Mouse (Mus musculus) skeletal muscle tissue, adult 2 months (tissue): ENCODE data around the gene Prkar2b.

Experiments
- DNase-seq: peaks from one replicate; pipeline ENCODE4 v3.0.0-alpha.2; 2012; ENCODE audit warnings: low read depth, low spot score

The Prkar2b gene

DNA sequence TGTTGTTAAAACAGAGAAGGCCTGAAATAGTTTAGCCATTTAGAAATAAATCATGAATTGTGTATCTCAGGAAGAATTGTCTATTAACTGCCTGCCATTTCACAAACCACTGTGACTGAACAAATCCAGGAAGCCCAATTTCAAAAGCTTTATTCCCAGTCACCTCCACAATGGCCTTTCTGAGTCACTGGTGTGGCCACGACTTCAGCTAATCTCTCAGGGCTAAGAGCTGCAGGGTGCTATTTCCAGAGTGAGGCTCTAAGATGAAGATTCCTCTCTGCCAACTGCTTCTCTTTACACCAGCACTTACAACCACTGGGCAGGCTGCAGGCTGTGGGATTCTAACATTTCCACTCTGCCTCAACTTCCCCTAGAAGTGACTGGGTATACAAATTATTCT is 92.0 kb downstream of the Prkar2b start:
- no peak for DNase-seq

DNA sequence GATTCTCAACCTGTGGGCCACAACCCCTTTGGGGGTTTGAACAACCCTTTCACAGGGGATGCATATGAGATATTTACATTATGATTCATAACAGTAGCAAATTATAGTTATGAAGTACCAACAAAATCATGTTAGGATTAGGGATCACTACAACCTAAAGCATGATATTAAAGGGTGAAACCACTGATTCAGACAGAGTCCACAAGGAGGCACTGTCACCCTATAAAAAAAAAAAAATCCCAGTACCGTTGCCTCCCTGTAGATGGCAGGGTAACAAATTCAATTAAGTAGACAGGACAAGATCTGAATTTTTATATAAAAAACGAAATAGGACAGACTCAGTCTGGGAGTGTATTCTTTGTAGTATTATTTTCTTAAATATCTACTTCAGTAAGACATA is 93.6 kb downstream of the Prkar2b start:
- DNase-seq = peak; percentile 39

- no peak for DNase-seq
Measured at GRCm38 (mm10) chr12:31966405-31966804, 94.7 kb downstream of the Prkar2b start.

- DNase-seq = no peak
Measured at GRCm38 (mm10) chr12:31965517-31966212, 95.4 kb downstream of the Prkar2b start.

DNA sequence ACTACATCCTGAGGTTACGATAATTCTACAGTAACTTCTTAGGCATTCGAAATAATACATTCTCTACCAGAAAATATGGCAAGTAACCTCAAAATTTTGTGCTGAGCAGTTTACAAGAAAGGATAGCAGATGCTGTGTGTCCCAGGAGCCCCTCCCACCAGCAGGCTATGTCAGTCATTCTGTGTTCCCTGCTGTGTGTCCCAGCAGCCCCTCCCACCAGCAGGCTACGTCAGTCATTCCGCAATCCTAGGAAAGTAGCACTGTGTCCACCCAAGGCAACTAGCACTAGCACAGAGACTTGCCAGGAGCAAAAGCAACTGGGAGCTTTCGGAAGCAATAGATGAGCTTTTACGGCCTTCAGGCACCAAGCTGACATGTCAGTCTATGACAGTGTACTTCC is 97.0 kb downstream of the Prkar2b start:
- no peak for DNase-seq

- DNase-seq = no peak
Measured at GRCm38 (mm10) chr12:31955843-31956242, 105.3 kb downstream of the Prkar2b start.

GRCm38 (mm10) chr12:31950659-31951031 is 110.5 kb downstream of the Prkar2b start:
- DNase-seq = no peak

DNA sequence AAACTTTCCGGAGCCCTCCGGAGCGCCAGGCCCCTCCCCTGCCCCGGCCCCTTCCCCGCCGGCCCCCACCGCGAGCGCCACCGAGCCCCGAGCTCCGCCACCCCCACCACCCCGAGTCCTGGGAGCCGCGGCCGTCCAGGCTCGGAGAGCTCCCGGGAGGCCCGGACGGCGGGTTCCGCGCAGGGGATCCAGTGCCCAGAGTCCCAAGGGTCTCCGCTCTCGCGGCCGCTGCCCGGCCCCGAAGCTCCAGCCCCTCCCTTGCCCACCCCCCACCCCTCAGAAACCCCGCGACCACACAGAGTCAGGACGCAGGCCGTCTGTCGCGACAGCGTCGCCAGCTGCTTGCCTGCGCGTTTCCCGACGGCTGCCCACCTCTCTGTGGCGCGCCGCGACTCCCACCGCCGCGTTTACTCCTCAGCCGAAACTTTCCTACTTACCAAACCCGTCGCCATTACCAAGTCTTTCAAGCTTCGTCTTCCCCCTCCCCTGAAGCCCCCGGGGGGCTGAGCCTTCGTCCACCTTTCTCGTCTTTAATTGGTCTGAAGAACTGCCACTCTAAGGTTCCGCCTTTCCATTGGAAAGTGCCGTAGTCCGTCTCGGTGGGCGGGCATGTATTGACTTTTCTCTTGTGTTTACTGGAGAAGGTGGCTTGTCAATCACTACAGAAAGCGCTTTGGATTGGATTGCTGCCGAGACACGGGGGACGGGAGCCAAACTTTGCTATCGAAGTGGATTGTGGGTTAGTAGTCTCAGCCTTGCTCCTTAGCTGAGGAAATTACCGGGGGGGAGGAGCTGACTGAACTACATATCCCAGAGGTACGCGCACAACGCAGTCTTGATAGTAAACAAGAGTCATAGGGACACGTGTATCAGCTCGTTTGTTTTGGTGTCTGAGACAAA is 111.1 kb downstream of the Prkar2b start, which contains the start of gene Hbp1:
Gene Hbp1 (minus strand): TSS at position 777 of the 900 bp plus-strand sequence.
- peak; percentile 100 for DNase-seq

DNA sequence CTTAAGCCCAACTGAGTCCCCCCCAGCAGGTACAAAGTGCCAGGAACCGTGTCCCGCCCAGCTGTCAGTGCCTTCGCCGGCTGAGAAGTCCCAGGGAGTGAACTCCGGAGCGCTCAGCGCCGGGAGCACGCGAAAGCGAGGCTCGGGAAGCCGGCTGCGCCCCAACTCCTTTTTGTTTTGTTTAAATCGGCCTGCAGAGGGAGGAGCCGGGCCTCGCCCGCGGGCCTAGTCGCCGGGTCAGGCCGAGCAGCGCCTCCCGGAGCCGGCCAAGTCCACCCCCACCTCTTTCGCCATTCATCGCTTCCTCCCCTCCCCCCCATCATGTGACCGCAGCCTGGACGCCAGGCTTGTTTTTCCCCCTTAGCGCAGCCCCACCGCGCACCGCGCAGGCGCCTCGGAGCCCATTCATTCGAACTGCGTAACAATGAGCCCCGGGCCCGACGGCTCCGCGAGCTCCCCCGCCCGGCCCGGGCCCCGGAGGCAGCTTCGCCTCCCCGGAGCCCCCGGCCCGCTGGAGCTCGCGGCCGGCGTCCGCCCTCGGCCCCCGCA is 111.8 kb downstream of the Prkar2b start:
- DNase-seq = peak; percentile 94

DNA sequence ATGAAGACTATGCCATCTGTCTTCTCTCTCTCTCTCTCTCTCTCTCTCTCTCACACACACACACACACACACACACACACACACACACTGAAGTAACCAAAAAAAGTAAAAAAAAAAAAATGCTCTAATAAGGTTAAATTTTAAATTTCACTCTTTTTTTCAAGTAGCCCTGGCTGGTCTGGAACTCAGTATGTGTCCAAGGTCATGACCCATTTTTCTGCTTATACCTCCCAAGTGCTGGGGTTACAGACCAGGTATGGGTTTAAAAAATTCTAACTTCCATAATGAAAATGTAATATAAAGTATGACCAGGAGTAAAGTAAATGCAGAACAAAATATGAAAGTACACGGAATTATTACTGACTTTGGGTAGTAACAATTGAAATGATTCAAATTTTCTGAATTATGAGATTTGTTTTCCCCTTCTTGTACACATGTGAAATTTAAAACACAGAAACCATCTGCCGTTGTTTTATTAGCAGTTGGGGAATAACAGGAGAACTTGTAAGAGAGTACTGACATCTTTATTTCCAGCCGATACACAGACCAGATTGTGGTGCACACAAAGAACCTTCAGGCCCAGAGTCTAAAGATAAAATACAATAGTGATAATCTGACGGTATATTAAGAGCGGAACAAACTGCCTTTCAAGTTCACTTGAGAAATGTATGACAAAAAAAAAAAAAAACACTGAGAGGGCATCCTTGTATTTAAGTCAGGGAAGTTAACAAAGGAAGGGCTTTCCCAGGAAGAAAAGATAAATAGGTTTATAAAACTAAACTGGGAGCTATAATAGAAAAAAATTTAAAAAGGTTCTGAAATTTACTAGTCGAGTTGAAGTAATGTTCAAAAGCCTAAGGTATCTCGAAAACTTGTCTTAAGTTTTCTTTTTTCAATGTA is 112.7 kb downstream of the Prkar2b start:
- DNase-seq = no peak

DNA sequence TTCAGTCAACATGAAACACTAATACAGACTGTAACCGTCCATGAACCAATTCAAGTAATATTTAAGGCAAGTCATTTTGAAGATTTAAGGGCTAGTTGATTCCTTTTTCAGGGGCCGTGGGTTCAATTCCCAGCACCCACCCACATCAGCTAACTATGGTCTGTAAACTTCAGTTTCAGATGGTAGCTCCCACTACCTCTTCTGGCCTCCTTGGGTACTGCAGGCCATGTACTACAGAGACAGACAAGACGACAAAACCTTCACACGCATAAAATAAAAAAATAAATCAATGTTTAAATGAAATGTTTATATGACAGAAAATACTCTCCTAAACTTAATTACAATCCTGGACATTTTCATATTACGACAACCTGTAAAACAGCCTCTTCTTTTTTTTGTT is 113.6 kb downstream of the Prkar2b start:
- DNase-seq = no peak

GRCm38 (mm10) chr12:31944405-31944804 is 116.7 kb downstream of the Prkar2b start:
- DNase-seq = no peak

DNA sequence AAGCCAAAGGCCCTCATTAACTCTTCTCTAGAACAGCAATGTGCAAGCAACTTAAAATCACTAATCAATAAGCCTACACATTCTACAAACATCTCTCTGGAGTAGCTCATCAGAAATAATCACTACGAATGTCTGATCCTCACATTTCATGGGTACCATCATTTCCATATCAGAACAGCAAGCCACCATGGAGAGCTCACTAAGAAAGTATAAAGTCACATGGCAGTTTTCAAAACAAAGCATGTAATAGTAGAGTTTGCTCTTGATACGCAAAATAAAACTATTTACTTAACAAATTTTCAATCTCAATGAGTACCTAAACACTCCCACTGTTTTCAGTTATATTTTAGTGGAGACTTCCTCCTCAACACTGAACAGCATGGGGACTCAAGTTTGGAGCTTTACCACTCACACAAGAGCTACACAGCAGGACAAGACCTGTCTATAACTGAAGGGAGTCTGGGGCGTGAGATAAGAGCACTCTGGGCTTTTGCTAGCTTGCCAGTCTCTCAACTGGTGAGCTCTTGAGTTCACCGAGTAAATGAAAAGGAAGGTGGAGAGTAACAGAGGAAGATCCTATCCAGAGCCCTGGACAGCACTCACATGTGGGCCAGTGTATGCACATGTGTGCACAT is 118.0 kb downstream of the Prkar2b start:
- DNase-seq = no peak

DNA sequence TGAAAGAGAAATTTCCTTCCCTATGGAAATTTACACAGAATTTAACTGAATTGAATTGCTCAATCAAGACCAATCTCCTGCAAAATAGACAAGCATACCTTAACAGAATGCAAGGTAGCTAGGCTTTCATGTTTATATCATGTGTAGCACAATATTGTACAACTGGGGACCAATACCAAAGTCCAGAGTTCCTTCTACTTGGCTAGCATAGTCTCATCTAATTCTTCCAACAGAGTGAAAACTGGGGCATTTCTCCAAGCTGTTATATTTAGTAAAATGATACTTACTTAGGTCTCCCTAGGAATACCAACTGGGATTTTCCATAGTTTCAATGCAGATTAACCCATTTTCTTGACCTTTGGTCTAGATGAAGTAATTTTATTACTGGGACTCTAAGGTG is 122.1 kb downstream of the Prkar2b start:
- DNase-seq = no peak

- no peak for DNase-seq
Measured at GRCm38 (mm10) chr12:31938391-31938997, 122.6 kb downstream of the Prkar2b start.

GRCm38 (mm10) chr12:31937613-31938012 is 123.5 kb downstream of the Prkar2b start:
- no peak for DNase-seq

DNA sequence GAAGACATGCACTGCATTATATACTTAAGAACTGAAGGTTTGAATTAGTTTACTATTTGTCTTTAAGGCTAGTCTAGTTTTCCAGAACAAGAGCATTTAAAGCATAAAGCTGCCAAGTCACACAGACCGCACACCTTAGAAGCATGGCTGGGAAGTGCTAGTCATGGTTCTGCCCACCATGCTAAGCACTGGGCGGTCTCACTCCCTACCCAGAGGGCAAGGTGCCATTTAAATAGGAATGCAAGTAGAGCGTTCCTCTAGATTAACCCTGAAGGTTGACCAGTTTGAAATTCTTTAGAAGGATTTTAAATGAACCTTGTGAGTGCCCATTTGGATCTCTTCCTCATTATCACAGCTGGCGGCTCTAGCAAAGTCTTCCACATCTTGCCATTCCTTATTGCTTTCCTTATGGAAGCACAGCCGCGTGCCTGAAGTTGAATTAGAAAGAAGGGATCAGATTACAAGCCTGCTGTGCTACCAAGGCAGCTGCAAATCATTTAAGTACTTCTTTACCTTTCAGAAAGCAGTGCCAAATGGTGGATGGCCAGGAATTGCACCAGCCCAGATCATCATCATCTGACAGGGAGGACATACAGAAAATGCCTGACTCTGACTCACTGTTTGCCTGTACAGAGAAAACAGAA is 124.3 kb downstream of the Prkar2b start:
- no peak for DNase-seq

DNA sequence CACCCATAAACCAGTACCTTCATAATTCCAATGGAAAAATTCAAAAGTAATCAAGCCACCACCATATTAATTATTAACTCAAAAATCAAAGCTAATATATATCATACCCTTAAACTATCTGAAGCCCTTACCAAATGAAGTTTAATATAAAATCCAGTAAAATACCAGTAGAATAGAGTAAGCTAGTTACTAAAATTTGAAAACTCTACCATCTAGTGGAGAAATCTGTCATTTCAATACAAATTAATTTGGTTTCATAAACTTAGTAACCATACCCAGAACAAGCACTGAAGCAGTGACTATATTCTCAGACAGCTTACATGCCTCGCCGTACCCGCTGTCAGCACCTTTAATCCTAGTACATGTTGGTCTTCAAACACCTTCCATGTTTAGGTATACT is 129.3 kb downstream of the Prkar2b start:
- no peak for DNase-seq

DNA sequence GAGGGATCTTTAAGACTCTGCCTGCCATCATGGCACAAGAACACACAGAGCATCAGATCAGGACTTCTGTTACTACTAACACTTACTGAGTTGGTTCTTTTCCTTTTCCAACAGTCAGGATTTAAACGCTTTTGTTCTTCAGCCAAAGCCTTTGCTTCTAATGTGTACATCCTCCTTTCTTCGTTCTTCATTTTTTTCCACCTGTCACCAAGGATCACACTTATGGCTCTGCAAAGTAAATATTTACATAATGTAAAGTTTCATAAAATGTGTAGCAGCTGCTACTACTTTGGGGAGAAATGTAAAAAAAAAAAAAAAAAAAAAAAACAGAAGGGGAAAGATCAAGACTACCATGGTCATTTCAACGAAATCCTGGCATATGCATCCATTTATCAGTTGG is 132.6 kb downstream of the Prkar2b start:
- no peak for DNase-seq

DNA sequence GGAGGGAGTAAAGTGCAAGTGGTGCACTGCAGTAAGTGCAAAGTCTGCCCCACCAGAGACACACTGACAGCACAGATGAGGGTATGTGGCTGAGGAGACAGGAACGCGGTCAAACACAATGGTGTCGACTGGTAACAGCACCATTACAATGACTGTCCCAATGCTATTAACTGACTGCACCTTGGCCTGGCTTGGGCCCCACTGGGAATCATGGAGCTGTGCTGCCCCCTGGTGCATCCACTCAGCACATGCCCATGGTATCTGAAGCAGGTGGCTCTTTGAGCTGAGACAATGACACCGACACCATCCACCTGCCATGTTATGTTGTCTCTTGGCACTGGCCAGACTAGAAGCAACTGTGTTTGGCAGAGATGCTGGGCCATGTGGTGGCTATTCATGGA is 134.4 kb downstream of the Prkar2b start:
- DNase-seq = peak; percentile 48
